Mouse (Mus musculus) intestine, embryonic 16.5 days (tissue): ENCODE data around the gene Sipa1l1. TPM values are rescaled to one million over a fixed set of nuclear protein-coding genes. Genes with fewer than 3 reads are reported as not detected.
A peak's percentile ranks its signal among the peaks of the same experiment; 100 is the strongest.

Experiments used
- ATAC-seq: fragments of 200-750 bp; cut with Nextera tagmentation; 2 replicates; pipeline ENCODE4 v1.8.0; 2017; ENCODE audit warnings: moderate TSS enrichment, moderate library complexity
- H3K27ac ChIP-seq: fragments of 300-500 bp; sonication (generic); 2 replicates; pipeline ENCODE4 v1.5.1; 2014; ENCODE audit warnings: mild to moderate bottlenecking, low read length
- H3K27me3 ChIP-seq: fragments of 300-500 bp; sonication (generic); replicated peaks from 2 replicates; pipeline ENCODE4 v1.6.1; 2014; ENCODE audit warnings: low read length, control low read depth, mixed read lengths; ENCODE audit not compliant: control insufficient read depth, insufficient read depth
- H3K36me3 ChIP-seq: fragments of 300-500 bp; sonication (generic); 2 replicates; pipeline ENCODE4 v1.6.1; 2014; ENCODE audit warnings: low read length, control low read depth; ENCODE audit not compliant: control insufficient read depth, insufficient read depth
- H3K4me1 ChIP-seq: fragments of 300-500 bp; sonication (generic); 2 replicates; pipeline ENCODE4 v1.6.1; 2014; ENCODE audit warnings: low read length, control low read depth, mixed read lengths; ENCODE audit not compliant: control insufficient read depth, insufficient read depth
- H3K4me2 ChIP-seq: fragments of 300-500 bp; sonication (generic); 2 replicates; pipeline ENCODE4 v1.6.1; 2014; ENCODE audit warnings: low read depth, low read length, control low read depth
- H3K4me3 ChIP-seq: fragments of 300-500 bp; sonication (generic); 2 replicates; pipeline ENCODE4 v1.5.1; 2014; ENCODE audit warnings: mild to moderate bottlenecking, low read length
- H3K9ac ChIP-seq: fragments of 300-500 bp; sonication (generic); 2 replicates; pipeline ENCODE4 v1.6.1; 2014; ENCODE audit warnings: low read depth, low read length
- H3K9me3 ChIP-seq: fragments of 300-500 bp; sonication (generic); 2 replicates; pipeline ENCODE4 v1.6.1; 2016; ENCODE audit warnings: low read length, control low read depth; ENCODE audit not compliant: control insufficient read depth
- WGBS: fragments of 180-500 bp; shearing (Covaris S2); extraction: QIAGEN DNeasy Blood & Tissue Kit; methylation state at CpG from one replicate; pipeline ENCODE4 v1.1.7; 2014; 5-methylcytosine and 5-hydroxymethylcytosine counted together
- polyA plus RNA-seq: library from polyadenylated mRNA; unstranded; fragments of >200 nt; fragmentation: Nextera tagmentation; extraction: Ambion mirVana; gene quantifications from 2 replicates; pipeline ENCODE4 v1.2.1, GENCODE M21; 2015

Sipa1l1 gene
- polyA plus RNA-seq, 1 experiment from 2014 or later, result 21.2 TPM

DNA sequence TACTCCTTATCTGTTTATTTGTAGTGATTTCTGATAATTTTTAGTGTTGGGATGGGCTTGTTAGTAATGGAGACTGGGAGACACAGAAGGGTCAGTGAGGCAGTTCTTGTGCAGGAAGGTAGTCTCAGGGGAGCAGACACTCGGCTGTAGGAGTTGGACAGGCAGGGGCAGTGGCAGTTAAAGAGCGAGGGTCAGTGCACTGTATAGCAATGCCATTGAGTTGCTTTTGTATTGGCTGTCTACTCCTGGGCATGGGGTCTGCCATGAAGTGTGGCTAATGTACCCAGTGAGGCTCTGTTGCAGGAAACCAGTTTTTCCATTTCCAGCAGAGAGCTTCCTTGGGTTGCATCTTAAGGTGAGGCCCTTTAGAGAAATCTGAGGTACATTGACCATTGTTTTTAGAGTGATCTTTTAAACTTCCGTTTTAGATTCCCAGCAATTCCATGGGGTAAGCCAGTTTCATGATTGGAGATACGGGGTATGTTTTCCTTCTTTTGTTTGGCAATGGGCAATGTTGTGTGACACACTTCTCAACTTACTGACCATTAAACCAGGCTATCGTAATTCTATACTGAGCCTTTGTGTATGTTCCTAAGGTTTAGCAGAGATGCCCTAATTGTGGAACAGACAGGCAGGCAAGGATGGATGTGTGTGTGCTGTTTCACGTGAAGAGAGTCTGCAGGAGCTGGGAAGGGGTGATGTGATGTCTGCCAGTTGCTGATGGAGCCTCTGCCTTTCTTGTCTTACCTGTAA lies 47.9 kb downstream of the Sipa1l1 start:
- no peaks in the 10 kb centered on the region for H3K27me3 ChIP-seq
- peaks cover 2% of the 10 kb centered on the region; the same call in 1 of the 2 replicates for H3K4me1 ChIP-seq
- H3K4me2 ChIP-seq, result no peak overlapping the region
- no peak overlapping the region for H3K9ac ChIP-seq
- ATAC-seq, result no peak
- no peak overlapping the region for H3K4me3 ChIP-seq
- 77% methylated on average over 6 of the region's 6 CpGs for WGBS
- H3K27ac ChIP-seq, result no peak overlapping the region
- H3K9me3 ChIP-seq, result no peaks in the 10 kb centered on the region
- no peaks in the 10 kb centered on the region for H3K36me3 ChIP-seq

DNA sequence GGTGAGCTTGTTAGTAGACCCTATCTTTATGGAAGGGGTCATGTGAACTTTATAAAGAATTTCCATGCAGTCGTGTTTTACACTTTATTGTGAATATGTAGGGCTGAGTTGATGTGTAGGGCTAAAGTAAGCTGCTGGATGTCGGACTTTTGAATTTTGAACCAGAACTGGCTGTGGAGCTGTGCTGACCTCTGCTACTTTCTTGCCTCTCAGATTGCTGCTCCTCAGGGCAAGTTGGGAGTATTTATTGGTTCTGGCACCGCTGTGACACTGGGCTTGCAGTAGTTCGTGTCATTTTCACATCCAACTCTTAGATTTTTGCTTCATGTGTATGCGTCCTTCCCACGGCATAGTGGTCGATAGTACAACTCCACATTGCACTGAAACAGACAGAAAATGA lies 49.1 kb downstream of the Sipa1l1 start:
- H3K4me3 ChIP-seq, result no peak overlapping the region
- H3K4me1 ChIP-seq, result peaks cover 2% of the 10 kb centered on the region
- no peaks in the 10 kb centered on the region for H3K36me3 ChIP-seq
- H3K9me3 ChIP-seq, result no peaks in the 10 kb centered on the region
- H3K27ac ChIP-seq, result no peak overlapping the region
- H3K4me2 ChIP-seq, result no peak overlapping the region
- 93% methylated on average over 7 of the region's 7 CpGs for WGBS
- ATAC-seq, result no peak
- no peak overlapping the region for H3K9ac ChIP-seq
- H3K27me3 ChIP-seq, result no peaks in the 10 kb centered on the region

DNA sequence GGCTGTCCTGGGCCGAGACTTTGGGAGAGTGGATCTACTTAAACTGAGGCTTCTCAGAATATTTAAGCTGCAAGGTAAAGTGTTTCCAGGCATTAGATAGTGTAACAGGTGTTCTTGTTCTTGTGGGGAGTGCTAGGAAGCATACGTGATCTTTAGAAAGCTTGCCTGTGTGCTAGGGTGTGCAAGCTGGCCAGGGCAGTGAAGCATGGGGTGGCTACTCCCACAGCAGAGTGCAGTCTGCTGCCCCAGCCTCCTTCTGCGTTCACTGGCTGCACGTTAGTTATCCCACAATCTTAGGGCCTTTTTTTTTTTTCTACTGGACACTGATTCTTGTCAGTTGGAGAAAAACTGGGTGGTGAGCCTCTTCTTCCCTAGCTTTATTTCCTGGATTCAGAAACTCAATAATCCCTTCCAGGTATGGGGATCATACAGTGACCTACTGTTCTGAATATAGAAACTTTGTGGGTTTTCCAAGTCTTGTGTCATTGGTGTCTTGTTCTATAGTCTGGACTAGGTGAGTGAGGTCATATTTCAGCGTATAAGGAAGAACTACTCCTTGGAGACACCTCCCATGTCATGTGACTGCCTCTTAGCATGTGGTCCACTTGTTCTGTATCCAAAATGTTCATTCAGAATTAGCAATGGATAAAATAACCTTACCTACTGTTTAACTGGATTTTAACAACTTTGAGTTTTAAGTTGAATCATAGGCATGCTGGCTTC lies 51.4 kb downstream of the Sipa1l1 start:
- Histone ChIP-seq H3K27me3 (no peaks in the 10 kb centered on the region), H3K27ac (no peak overlapping the region), H3K9ac (no peak overlapping the region), H3K36me3 (no peaks in the 10 kb centered on the region), H3K9me3 (no peaks in the 10 kb centered on the region), H3K4me2 (no peak overlapping the region), H3K4me1 (peaks cover 5% of the 10 kb centered on the region), H3K4me3 (no peak overlapping the region)
- 78% methylated on average over 5 of the region's 5 CpGs for WGBS
- no peak for ATAC-seq

DNA sequence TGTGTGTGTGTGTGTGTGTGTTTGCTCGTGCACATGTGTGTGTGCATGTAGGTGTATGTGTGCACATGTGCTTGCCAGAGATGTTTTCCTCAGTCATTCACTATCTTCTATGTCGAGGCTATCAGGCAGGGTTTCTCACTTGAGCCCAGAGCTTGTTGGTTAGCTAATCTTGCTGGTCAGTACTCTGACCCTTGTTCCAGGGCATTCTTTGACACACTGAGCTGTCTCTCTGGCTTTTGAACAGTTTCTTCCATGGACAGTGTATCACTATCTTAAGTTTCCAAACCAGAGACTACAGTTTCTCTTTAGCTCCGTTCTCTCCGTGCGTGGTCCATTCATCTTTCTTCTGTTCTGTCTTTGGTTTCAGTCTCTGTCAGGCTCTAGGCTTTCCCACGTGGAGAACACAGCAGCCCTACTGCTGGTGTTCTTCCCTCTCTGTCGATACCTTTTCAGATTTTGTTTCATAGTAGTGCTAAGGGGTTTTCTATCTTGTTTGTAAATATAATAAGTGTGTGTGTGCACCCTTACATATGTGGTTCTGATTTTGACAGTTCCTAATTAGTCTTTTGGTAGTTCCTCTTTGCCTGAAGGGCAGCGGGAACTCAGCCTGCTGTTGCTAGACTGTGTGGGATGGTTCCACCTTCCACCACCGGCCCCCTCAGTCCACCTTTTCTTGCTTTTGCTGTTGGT lies 54.2 kb downstream of the Sipa1l1 start:
- H3K9me3 ChIP-seq, result no peaks in the 10 kb centered on the region
- no peaks in the 10 kb centered on the region for H3K36me3 ChIP-seq
- WGBS, result 64% methylated on average over 9 of the region's 9 CpGs
- no peaks in the 10 kb centered on the region for H3K27me3 ChIP-seq
- H3K4me3 ChIP-seq, result no peak overlapping the region
- no peak for ATAC-seq
- H3K9ac ChIP-seq, result no peak overlapping the region
- no peak overlapping the region for H3K27ac ChIP-seq
- H3K4me1 ChIP-seq, result peaks cover 11% of the 10 kb centered on the region
- no peak overlapping the region for H3K4me2 ChIP-seq

DNA sequence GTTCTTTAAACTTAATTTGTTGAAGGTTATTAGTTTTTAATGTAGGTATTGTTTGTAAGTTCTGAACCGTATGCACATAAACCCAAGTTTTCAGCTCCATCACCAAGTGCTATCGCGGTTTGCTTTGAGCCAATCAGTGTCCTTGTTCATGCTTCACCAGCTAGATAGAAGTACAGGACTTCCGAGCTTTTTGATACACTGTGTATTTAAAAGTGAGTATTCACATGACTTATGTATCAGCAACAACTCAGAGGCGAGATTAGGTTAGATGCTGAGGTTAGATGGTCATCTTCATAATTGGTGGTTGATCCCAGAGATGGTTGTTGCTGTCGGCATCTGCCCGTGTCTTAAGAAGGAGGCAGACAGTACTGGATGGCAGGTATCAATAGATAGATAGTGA lies 55.7 kb downstream of the Sipa1l1 start:
- no peaks in the 10 kb centered on the region for H3K36me3 ChIP-seq
- no peaks in the 10 kb centered on the region for H3K9me3 ChIP-seq
- no peak overlapping the region for H3K27ac ChIP-seq
- H3K4me2 ChIP-seq, result no peak overlapping the region
- WGBS, result 95% methylated on average over 7 of the region's 7 CpGs
- H3K4me3 ChIP-seq, result no peak overlapping the region
- no peak overlapping the region for H3K9ac ChIP-seq
- no peaks in the 10 kb centered on the region for H3K27me3 ChIP-seq
- ATAC-seq, result no peak
- H3K4me1 ChIP-seq, result peaks cover 11% of the 10 kb centered on the region

DNA sequence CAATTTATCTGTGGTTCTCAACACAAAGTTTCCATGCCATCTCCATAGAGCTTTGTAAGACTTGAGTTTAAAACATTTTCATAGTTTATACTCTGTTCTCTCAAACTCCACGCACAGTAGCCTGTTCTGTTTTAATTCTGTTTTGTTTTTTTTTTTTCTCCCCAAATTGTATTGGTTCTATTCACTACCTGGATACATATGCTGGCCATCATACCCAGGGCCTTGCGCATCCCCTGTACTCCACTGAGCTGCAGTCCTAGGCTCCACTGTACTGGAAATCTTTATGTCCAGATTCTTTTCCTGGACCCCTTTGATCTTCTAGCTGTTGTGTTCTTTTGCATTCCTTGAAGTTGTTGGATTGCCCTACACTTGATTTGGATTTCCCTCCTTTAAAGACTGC lies 56.2 kb downstream of the Sipa1l1 start:
- Histone ChIP-seq H3K27me3 (no peaks in the 10 kb centered on the region), H3K36me3 (no peaks in the 10 kb centered on the region), H3K9ac (no peak overlapping the region), H3K4me3 (no peak overlapping the region), H3K9me3 (no peaks in the 10 kb centered on the region), H3K27ac (no peak overlapping the region), H3K4me1 (peaks cover 11% of the 10 kb centered on the region), H3K4me2 (no peak overlapping the region)
- WGBS, result 97% methylated on average over 2 of the region's 2 CpGs
- ATAC-seq, result no peak

DNA sequence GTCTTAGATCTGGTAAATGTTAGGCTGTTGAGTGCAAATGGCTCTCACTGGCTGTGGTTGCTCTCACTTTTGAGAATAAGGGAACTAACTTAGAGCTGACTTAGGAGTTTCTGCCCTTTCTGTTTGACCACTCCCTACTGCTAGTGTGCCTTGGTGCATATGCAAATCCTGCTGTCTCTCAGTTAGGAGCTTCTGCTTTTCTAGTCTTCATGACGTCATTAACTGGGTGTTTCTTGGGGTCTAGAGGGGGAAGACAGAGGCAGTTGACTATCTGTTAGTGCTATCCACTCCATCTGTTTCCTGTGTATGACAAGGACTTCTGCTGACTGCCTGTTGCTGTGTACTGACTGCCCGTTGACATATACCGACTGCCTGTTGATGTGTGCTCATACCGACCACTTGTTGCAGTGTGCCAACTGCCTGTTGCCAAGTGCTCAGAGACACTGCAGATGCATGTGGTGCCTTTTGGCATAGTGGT lies 56.7 kb downstream of the Sipa1l1 start:
- H3K36me3 ChIP-seq, result no peaks in the 10 kb centered on the region
- no peak overlapping the region for H3K27ac ChIP-seq
- H3K9ac ChIP-seq, result no peak overlapping the region
- H3K4me2 ChIP-seq, result no peak overlapping the region
- H3K4me1 ChIP-seq, result peaks cover 13% of the 10 kb centered on the region
- no peaks in the 10 kb centered on the region for H3K9me3 ChIP-seq
- 39% methylated on average over 4 of the region's 4 CpGs for WGBS
- H3K4me3 ChIP-seq, result no peak overlapping the region
- no peaks in the 10 kb centered on the region for H3K27me3 ChIP-seq
- ATAC-seq, result peak; percentile 64

DNA sequence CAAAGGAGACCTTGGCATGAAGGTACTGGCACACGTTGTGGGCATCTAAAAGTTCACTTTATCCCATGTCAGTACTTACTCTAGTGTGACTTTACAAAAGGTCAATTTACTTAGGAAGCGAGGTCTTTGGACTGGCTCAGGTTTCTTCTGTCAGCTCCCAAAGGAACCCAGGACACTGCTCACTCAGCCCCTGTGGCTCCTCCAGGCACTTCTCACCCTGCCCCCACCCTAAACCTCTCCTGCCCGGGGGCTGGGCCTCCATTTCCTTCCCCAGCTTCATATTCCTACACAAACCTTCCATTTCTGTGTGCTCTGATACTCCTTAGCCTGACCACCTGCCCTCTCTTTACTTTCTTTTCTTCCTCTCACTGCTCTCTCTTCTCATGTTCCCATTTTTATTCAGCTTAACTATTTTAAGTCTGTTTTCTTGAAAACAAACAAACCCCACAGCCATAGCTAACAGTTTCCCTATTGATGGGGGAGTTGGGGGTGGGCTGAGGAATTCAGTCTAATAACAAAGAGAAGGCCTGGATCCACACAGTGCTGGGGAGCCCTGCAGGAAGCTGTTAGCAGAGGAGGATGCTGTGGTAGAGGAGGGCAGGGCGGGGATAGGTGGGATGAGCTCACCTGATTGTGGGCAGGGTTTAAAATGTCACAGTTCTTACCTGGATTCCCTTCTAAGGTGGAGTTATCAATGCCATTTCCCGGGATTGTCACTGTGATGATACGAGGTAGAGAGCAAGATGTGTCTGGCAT lies 57.4 kb downstream of the Sipa1l1 start:
- Histone ChIP-seq H3K9ac (no peak overlapping the region), H3K4me2 (no peak overlapping the region), H3K4me1 (peaks cover 18% of the 10 kb centered on the region), H3K36me3 (no peaks in the 10 kb centered on the region), H3K27ac (no peak overlapping the region), H3K4me3 (no peak overlapping the region), H3K9me3 (no peaks in the 10 kb centered on the region), H3K27me3 (no peaks in the 10 kb centered on the region)
- 55% methylated on average over 6 of the region's 6 CpGs for WGBS
- peak; percentile 38; the same call in 1 of the 2 replicates for ATAC-seq

DNA sequence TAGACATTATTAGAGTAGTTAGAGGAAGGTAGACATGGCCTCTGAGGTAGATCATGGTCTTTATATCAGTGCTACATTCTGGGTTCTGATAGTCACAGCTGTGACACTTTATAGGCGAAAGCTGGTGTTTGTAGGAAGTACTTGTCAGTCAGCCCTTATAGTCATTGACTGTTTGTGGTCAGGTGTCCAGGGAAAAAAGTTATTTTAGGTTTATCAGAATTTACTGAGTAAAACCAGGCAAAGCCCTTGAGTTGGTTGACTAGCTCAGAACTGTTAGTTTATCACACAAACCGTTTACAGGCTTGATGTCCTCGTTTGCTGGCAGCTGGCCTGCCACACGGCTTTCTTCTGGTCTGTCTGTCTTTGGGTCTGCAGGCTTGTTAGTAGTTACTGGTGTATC lies 61.0 kb downstream of the Sipa1l1 start:
- no peaks in the 10 kb centered on the region for H3K27me3 ChIP-seq
- H3K36me3 ChIP-seq, result no peaks in the 10 kb centered on the region
- H3K4me2 ChIP-seq, result no peak overlapping the region
- H3K4me1 ChIP-seq, result peaks cover 19% of the 10 kb centered on the region
- H3K9me3 ChIP-seq, result no peaks in the 10 kb centered on the region
- no peak overlapping the region for H3K9ac ChIP-seq
- 59% methylated on average over 4 of the region's 4 CpGs for WGBS
- ATAC-seq, result no peak
- H3K4me3 ChIP-seq, result no peak overlapping the region
- H3K27ac ChIP-seq, result no peak overlapping the region
